Mouse (Mus musculus) embryo, embryonic 9.5 days (tissue): Measurements from ENCODE around the gene Plcb1.
A peak's percentile ranks its signal among the peaks of the same experiment; 100 is the strongest.

Experiments
- DNase-seq: peaks from one replicate; pipeline ENCODE4 v3.0.0-alpha.2; 2017; ENCODE audit errors: extremely low spot score

Gene Plcb1

GRCm38 (mm10) chr2:134785970-134786855 is at the start of gene Plcb1:
TSS of gene Plcb1 (plus strand) at chr2:134786067.
- DNase-seq: peak; percentile 89

DNA sequence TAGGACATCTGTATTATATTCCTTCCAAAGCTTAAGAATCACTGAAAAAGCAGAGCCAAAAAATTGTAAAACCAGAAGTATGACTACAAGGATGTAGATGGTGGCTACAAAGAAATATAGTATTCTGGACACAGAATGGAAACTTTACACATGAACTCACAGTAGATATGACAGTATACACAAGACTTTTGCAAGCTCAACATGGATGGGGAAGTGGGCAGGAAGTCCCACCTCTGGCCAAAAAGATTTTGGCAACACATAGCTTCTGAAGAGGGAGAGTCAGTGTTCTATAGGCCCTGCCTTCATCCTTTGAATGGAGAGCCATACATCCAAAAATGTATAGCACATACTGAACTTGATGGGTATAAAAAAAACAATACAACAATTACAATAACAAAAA is 30.3 kb upstream of the Plcb1 start:
- DNase-seq: no peak

DNA sequence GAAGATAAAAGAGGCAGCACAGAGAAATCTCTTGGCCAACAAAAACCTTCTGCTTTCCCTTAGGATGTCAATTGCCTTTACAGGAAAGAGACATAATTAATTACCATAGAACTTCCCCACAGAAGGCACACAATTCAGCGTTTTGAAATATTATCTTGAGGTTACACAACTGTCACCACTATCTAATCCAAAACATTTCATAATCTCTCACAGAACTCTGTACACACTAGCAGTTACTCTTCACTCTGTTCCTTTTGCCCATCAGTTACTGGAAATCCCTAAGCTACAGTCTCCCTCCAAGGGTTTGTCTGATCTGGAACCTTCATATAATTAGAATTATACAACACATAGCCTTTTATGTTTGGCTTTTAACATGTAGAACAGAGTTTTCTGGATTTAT is 29.8 kb upstream of the Plcb1 start:
- DNase-seq: no peak

GRCm38 (mm10) chr2:134761029-134761428 is 24.8 kb upstream of the Plcb1 start:
- DNase-seq: no peak

GRCm38 (mm10) chr2:134763406-134763990 is 22.4 kb upstream of the Plcb1 start:
- DNase-seq: no peak

- DNase-seq: no peak
Observed at GRCm38 (mm10) chr2:134764506-134764905, 21.4 kb upstream of the Plcb1 start.

DNA sequence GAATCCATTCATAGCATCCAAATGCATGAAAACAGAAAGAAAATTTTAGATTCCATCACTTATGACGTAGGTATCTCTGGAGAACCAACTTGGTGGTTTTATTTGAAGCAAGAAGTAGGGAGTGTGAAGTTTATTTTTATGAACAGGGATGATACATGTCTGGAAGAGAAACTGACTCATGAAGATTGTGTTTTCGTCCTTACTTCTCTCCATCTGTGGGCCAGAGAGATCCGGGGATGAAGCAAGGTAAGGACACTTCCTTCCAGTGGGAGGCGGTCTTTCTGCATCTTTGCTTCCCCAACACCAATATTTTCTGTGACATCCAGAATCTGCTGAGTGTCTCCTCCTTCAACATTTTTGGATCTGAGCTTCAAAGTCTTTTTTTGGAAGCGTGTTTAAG is 6.0 kb upstream of the Plcb1 start:
- no peak for DNase-seq

DNA sequence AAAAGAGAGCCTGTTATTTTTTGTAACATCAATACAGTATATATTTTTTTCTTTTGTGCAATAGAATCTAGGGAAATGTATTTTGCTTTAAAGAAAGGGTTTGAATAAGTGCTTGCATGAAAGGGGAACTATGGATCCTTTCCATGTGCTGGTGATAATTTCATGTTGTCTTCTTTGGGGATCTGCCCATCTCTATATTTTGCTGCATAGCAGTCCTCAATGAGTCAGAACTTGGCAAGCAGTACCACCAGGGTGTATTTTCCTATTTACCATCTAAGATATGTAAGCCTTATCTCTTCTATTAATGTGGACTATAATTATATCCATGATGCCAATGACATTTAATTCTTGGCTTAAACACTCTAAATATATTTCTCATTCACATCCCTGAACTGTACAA is 5.6 kb upstream of the Plcb1 start:
- DNase-seq: no peak

- peak; percentile 14 for DNase-seq
Observed at GRCm38 (mm10) chr2:134786856-134787250, 986 bp downstream of the Plcb1 start.

DNA sequence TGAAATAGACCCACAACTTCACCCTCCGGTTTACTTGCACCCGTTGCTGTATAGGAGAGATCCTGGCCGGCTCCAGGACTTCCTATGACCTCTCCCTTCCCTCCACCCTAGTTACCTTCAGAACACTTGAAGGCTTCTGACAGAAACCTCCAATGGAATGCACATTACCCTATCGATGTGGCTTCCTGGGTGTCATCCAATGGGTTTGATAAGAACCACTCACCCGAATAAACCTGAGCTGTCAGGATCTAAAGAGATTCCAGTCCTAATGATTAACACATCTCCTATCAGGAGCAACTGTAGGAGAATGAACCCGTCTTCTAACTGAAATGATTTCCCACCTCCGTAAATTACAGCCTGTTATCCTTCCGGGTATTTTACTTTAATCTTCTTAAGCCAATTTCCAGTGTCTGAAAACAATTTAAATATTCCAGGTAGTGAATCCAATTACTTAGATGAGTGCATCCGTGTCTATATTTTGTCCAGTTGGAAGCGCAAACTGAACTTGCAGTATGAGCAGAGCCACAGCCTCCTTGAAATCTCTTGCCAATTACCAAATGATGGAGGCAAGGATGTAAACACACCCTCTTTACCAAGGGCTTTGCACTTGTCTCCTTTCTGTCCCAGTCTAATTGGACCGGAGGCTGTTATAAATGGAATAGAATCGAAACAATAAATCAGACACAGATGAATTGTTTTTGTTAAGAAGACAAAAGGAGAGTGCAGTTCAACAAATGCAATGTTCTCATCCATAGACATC is 1.6 kb downstream of the Plcb1 start:
- no peak for DNase-seq

DNA sequence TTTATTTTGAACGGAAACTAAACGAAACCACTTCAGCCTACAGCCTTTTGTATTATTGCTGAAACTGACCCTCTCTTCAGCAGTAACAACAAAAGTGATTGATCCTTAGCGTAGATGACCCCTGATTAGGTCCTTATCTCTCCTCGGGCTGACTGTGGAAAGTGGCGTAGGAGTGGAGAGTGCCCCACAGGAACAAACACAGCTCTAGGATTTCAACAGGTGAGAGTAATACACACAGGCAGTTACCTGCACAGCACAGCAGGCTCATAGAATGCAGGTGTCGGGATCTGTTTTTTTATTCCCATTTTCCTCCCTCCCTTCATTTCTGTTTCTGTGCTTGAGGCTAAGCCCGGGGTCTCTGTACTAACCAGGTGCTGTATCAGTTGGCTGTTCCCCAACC is 7.1 kb downstream of the Plcb1 start:
- DNase-seq: no peak

DNA sequence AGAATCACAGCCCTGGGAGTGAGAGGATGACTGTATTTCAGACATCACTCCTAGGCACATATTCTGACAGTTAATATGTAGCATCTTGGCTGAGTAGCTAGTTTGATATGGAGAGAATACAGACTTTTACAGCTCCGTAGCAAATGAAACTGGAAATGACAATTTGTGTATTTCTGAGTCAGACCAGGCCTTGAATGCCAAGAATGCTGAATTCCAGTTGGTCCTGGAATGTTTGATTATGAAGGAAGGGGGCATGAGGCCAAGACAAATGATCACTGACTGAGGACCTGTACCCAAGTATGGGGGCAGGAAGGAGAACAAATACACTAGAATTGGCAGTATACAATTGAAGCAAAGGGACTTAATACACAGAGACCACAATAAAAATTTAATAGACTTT is 14.4 kb downstream of the Plcb1 start:
- no peak for DNase-seq

GRCm38 (mm10) chr2:134816383-134816782 is 30.5 kb downstream of the Plcb1 start:
- DNase-seq: no peak

DNA sequence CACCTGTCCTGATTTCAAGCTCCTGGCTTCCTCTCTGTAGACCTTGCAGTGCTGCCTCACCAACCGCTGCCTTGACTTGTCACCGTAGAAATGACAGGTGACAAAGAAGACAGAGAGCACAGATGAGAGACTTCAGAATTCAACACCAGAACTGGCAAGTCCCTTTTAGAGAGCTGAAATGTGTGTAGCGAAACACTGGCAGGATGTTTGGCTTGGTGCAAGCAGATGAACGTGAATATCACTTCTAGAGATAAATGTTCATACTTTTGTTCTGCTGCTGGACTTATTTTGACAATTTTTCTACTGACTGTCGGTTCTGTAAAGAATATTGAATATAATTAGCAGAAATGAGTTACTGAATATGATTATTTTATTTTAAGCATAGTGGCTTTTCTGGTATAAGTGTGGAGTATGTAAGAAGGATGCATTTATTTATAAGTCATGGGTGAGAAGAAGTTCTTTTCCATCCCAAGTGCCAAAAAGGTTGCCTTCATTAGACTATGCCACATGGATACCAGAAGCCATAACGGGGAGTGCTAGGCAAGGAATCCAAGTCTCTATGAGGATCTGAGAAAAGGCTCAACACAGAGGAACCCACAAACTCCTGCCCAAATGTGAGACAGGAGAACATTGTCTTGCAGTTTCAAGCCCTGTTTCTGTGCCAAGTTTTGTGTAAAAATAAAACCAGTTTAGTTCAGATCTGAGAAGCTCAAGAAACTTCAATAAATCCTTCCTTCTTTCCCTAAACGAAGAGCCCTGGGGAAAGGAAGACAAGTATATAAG is 31.4 kb downstream of the Plcb1 start:
- no peak for DNase-seq

DNA sequence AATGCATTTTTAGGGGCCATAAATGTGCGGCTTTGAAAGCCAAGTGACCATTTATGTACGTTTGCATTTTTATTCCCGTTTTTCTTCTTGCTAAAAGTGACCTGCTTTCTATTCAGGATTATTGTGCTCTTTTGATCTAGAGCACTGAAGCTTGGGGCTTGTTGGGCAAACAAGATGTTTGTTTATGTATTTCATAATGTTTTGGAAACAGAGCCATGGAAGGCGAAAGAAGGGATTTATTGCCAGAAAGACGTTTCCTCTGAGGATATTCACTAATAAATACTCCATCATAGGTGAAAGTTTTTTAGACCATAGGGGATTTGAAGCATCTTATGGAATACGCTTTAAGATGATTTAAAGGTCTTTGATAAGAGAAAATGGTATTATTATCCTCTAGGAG is 35.3 kb downstream of the Plcb1 start:
- no peak for DNase-seq

DNA sequence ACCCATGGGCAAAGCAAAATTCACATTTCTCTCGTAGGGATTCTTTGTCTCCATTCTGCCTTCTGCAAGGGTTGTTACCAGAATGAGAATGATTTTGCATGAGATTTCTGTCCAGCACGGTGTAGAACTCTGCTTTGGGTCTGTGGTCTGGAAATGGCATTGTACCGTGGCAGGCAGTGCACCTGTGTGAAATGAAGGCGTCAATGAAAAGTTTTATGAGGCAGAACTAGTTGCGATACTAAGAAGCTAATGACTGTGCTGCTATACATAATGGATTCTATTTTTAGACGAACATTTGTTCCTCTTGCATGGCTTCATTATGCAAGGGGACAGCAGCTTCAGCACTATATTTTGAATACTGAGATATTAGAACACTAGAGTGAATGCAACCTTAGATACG is 39.8 kb downstream of the Plcb1 start:
- no peak for DNase-seq

DNA sequence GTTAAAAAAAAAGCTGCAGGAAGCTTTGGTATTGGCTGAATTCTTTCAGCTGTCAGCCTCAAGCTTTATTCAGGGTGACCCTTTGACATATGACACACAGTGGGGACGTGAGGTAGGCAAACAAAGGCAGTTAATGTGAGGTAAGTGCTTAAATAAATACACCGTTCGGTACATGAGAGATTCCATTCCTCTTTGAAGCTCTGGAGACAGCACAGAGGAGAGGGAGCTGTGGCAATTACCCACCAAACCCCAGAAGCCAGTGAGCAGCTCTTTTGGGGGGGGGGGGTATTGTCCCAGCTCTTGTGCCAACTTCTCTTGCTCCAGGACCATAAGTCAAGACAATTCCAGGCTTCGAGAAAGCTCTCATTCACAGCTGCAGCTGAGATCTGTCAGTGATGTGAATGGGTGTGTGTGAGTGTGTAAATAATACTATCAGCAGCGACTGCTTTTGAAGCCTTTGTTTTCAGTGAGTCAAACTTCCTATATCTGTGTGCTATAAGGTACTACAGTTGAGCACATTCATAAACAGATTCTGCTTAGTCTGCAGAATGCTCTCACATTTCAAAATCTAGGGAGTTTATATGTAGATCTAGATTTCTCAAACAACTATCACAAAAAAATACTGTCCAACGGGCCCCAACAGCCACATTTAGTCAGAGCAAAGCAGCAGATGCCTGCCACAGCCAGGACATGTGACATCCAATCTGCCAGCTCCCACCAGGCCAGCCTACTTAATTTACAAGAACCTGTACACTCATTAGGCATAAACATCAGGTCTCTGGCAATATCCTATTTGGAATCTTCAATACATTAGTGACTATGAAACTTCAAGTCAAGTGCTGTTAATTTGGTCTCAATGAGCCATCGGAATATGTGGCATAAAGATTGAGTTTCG is 40.5 kb downstream of the Plcb1 start:
- DNase-seq: peak; percentile 6

GRCm38 (mm10) chr2:134827778-134828487 is 42.1 kb downstream of the Plcb1 start:
- DNase-seq: no peak

DNA sequence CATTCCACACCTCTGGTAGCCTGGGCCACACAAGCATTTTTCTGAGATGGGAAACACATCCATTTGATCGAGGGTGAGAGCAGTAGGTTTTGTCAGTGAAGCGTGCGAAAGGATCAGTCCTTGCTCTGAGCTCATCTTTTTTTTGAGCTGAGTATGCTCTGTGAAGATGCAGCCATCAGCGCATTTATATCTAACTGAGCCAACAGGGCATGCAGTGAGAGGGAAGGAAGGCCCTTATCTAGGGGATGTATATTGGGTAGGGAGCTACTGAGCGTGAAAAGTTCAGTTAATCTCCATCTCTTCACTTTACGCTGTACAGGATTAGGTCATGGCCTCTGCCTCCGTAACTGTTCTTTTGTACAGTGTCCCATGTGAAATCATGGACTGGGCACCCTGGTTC is 46.0 kb downstream of the Plcb1 start:
- no peak for DNase-seq

- no peak for DNase-seq
Observed at GRCm38 (mm10) chr2:134836097-134836496, 50.2 kb downstream of the Plcb1 start.
